Mouse (Mus musculus): ENCODE results near the gene Rbbp4. TPM values are rescaled to one million over a fixed set of nuclear protein-coding genes. Genes with fewer than 3 reads are reported as not detected.

The Rbbp4 gene
- polyA plus RNA-seq, 1 experiment from 2014 or later: 214 TPM

DNA sequence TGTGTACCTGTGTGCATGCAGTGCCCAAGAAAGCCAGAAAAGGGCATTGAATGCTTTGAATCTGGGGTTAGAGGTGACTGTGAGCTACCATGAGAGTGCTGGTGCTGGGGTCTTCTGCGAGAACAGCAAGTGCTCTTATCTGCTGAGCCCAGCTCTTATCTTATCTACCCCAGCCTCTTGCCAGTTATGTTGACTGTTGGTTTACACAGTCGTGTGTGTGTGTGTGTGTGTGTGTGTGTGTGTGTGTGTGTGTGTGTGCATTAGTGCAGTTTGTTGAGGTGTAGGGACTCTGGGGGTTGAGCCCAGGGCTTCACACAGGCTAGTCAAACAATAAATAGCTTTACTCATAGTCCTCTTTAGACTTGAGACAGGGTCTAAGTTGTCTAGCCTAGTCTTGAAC is 40.0 kb downstream of the Rbbp4 start:
- Histone ChIP-seq H3K27ac (ENCODE audit: low read length) (no peak overlapping the region), H3K9me3 (replicated peaks; ENCODE audit: control insufficient read depth, low read length) (no peaks in the 10 kb centered on the region), H3K27me3 (ENCODE audit: control insufficient read depth, insufficient read depth, low read depth, low read length) (no peaks in the 10 kb centered on the region), H3K36me3 (ENCODE audit: control insufficient read depth, insufficient read depth) (no peaks in the 10 kb centered on the region), H3K4me3 (ENCODE audit: low read depth, low read length) (no peak overlapping the region), H3K4me1 (ENCODE audit: control insufficient read depth, low read depth, low read length) (peaks cover 12% of the 10 kb centered on the region), H3K4me2 (ENCODE audit: low read depth, low read length) (no peak overlapping the region), H3K9ac (ENCODE audit: low read depth, low read length) (no peak overlapping the region)
- 5% methylated on average over 2 of the region's 2 CpGs for WGBS (ENCODE audit: insufficient replicate concordance)
- ATAC-seq (ENCODE audit: low read depth): peak; percentile 72

DNA sequence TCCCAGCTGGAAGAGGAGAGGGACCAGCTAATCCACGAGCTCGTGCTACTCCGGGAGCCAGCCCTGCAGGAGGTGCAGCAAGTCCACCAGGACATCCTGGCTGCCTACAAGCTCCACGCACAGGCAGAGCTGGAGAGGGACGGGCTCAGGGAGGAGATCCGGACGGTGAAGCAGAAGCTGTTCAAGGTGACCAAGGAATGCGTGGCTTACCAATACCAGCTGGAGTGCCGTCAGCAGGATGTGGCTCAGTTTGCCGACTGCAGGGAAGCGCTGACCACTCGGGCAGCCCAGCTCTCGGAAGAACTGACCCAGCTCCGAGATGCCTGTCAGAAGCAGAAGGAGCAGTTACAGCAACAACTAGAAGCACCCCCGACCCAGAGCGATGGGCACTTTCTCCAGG is 41.5 kb downstream of the Rbbp4 start:
- WGBS (ENCODE audit: insufficient replicate concordance): 63% methylated on average over 16 of the region's 16 CpGs
- Histone ChIP-seq H3K9ac (ENCODE audit: low read depth, low read length) (no peak overlapping the region), H3K27me3 (ENCODE audit: control insufficient read depth, insufficient read depth, low read depth, low read length) (peaks cover under 1% of the 10 kb centered on the region), H3K4me3 (ENCODE audit: low read depth, low read length) (no peak overlapping the region), H3K27ac (ENCODE audit: low read length) (no peak overlapping the region), H3K4me2 (ENCODE audit: low read depth, low read length) (no peak overlapping the region), H3K9me3 (replicated peaks; ENCODE audit: control insufficient read depth, low read length) (no peaks in the 10 kb centered on the region), H3K36me3 (ENCODE audit: control insufficient read depth, insufficient read depth) (no peaks in the 10 kb centered on the region), H3K4me1 (ENCODE audit: control insufficient read depth, low read depth, low read length) (peaks cover 12% of the 10 kb centered on the region)
- no peak for ATAC-seq (ENCODE audit: low read depth)

DNA sequence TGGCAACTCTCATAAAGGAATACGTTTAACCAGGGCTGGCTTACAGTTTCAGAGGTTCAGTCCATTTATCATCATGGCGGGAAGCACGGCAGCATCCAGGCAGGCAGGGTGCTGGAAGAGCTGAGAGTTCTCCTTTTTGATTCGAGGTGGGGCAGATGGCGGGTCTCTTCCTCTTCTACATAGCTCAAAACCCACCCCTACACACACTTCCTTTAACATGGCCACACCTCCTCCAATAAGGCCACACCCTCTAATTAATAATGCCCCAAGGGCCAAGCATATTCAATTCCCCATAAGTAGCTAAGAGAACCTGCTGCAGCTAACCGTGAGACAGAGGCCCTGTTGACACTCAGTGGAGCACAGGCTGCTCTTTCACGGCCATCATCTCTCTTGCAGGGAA is 42.3 kb downstream of the Rbbp4 start:
- Histone ChIP-seq H3K9ac (ENCODE audit: low read depth, low read length) (no peak overlapping the region), H3K36me3 (ENCODE audit: control insufficient read depth, insufficient read depth) (no peaks in the 10 kb centered on the region), H3K4me1 (ENCODE audit: control insufficient read depth, low read depth, low read length) (peaks cover 12% of the 10 kb centered on the region), H3K9me3 (replicated peaks; ENCODE audit: control insufficient read depth, low read length) (no peaks in the 10 kb centered on the region), H3K27ac (ENCODE audit: low read length) (no peak overlapping the region), H3K4me3 (ENCODE audit: low read depth, low read length) (no peak overlapping the region), H3K4me2 (ENCODE audit: low read depth, low read length) (no peak overlapping the region), H3K27me3 (ENCODE audit: control insufficient read depth, insufficient read depth, low read depth, low read length) (peaks cover 9% of the 10 kb centered on the region)
- ATAC-seq (ENCODE audit: low read depth): no peak
- 53% methylated on average over 7 of the region's 7 CpGs for WGBS (ENCODE audit: insufficient replicate concordance)

DNA sequence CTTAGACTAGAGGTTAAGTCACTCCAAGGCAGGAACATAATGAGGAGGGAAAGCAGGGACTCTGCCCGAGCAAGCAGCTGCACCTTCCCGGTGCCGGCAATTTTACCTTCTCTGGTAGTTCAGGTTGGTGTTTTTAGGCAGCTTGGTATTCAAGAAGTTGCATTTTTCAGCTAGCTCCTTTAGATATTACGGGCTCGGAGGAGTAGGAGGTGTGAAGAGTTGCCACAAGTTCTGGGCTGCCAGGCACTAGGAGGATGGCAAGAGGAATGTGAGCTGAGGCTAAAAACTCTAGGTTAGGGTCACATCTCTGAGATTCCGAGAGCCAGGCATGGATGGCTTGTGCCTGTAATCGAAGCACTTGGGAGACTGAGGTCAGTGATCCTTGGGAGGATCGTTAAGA is 45.5 kb downstream of the Rbbp4 start:
- no peak overlapping the region for H3K4me3 ChIP-seq (ENCODE audit: low read depth, low read length)
- no peak overlapping the region for H3K4me2 ChIP-seq (ENCODE audit: low read depth, low read length)
- WGBS (ENCODE audit: insufficient replicate concordance): 72% methylated on average over 8 of the region's 8 CpGs
- ATAC-seq (ENCODE audit: low read depth): no peak
- peaks cover 34% of the 10 kb centered on the region for H3K27me3 ChIP-seq (ENCODE audit: control insufficient read depth, insufficient read depth, low read depth, low read length)
- no peaks in the 10 kb centered on the region for H3K9me3 ChIP-seq (replicated peaks; ENCODE audit: control insufficient read depth, low read length)
- H3K9ac ChIP-seq (ENCODE audit: low read depth, low read length): no peak overlapping the region
- no peak overlapping the region for H3K27ac ChIP-seq (ENCODE audit: low read length)
- H3K36me3 ChIP-seq (ENCODE audit: control insufficient read depth, insufficient read depth): no peaks in the 10 kb centered on the region
- peaks cover 10% of the 10 kb centered on the region for H3K4me1 ChIP-seq (ENCODE audit: control insufficient read depth, low read depth, low read length)

DNA sequence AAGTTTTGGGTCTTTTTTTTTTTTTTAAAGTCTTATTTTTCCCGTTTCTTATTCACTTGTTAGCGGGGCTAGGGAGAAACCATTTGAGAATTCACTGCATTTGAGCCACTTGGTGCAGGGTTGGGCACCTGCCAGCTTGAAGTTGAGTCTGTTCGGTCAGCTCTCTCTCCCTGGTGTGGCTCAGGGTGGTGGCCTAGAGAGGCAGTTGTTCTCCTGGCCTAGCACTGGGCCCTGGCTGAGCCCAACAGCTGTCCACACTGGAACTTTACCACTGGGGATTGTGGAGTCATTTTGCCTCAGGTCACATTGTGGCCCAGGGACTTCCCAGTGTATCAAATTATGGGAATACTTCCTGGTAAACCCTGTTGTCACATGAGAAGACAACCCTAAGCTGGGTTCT is 47.1 kb downstream of the Rbbp4 start:
- no peak for ATAC-seq (ENCODE audit: low read depth)
- H3K9ac ChIP-seq (ENCODE audit: low read depth, low read length): no peak overlapping the region
- H3K9me3 ChIP-seq (replicated peaks; ENCODE audit: control insufficient read depth, low read length): no peaks in the 10 kb centered on the region
- no peak overlapping the region for H3K27ac ChIP-seq (ENCODE audit: low read length)
- peak overlapping the region; percentile 83; the same call in 1 of the 2 replicates for H3K4me2 ChIP-seq (ENCODE audit: low read depth, low read length)
- no peaks in the 10 kb centered on the region for H3K36me3 ChIP-seq (ENCODE audit: control insufficient read depth, insufficient read depth)
- H3K27me3 ChIP-seq (ENCODE audit: control insufficient read depth, insufficient read depth, low read depth, low read length): peaks cover 36% of the 10 kb centered on the region
- H3K4me3 ChIP-seq (ENCODE audit: low read depth, low read length): no peak overlapping the region
- H3K4me1 ChIP-seq (ENCODE audit: control insufficient read depth, low read depth, low read length): peaks cover 10% of the 10 kb centered on the region
- WGBS (ENCODE audit: insufficient replicate concordance): 49% methylated on average over 3 of the region's 3 CpGs

DNA sequence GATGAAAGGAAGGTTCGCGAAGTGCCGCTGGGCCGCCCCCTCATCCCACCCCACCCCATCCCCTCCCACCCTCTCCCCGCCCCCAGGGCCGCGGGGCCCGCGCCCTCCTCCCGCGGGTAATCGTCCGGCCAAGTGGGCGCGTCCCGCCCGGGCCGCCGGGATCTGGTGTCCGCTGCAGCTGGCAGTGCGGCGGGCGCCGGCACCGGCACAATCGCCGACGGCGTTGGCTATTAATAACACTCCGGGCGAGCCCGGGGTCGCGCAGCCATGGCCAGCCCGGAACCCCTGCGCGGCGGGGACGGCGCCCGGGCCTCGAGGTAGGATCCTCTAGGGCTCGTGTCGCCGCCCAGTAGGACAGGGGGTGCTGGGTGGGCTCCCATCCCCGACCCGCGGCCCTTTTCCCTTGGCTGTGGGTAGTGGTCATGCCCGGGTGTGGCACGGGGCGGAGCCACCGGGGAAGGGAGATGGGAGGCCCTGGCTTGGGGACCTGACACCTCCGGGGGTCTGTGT is 47.6 kb downstream of the Rbbp4 start, which contains the start of gene Sync:
Sync (plus strand) TSS at position 146 of the 510 bp plus-strand sequence.
- H3K4me1 ChIP-seq (ENCODE audit: control insufficient read depth, low read depth, low read length): peaks cover 10% of the 10 kb centered on the region
- peak; percentile 24; the same call in 1 of the 2 replicates for ATAC-seq (ENCODE audit: low read depth)
- H3K9ac ChIP-seq (ENCODE audit: low read depth, low read length): peak within 1 kb of the TSS; percentile 52
- no peak within 1 kb of the TSS for H3K27ac ChIP-seq (ENCODE audit: low read length)
- peak within 1 kb of the TSS; percentile 52 for H3K4me3 ChIP-seq (ENCODE audit: low read depth, low read length)
- H3K9me3 ChIP-seq (replicated peaks; ENCODE audit: control insufficient read depth, low read length): no peaks in the 10 kb centered on the region
- H3K36me3 ChIP-seq (ENCODE audit: control insufficient read depth, insufficient read depth): no peaks in the 10 kb centered on the region
- WGBS (ENCODE audit: insufficient replicate concordance): 1% methylated on average over 46 of the region's 53 CpGs
- peak within 1 kb of the TSS; percentile 83 for H3K4me2 ChIP-seq (ENCODE audit: low read depth, low read length)
- peaks cover 36% of the 10 kb centered on the region for H3K27me3 ChIP-seq (ENCODE audit: control insufficient read depth, insufficient read depth, low read depth, low read length)

DNA sequence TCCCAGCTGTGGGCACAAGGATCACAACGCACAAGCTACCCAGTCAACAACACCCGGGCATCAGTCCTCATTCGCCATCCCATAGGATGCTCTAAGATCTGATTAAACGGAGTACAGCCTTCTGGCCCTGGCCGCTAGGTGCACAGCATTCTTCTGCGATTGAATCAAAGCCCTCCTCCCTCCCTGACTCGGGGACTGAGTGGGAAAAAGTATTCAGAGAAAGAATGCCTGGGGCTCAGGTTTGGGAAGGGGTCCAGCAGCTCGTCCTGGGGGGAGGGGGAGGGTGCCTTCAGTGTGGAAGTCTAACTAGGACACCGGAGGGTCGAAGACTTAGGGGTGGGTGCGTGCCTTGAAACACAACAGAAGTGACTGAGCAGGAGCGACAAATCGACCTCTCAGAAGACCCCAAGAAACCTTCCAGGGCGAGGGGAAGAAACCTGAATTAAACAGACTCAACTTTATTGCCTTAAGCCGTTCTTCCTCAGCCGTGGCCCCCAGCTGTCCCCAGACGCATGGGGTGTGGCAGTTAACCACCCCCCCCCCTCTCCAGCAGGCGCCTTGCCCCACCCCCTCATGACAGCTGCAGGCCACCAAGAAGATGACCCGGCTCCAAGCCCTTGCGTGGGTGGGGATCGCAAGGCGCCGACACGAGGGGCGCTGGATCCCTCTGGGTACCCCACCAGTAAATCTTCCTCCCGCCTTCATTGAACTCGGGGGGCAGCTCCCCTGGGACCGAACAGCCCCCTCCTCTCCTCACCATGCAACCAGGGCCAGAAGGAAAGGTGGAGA is 48.3 kb downstream of the Rbbp4 start:
- H3K4me2 ChIP-seq (ENCODE audit: low read depth, low read length): peak overlapping the region; percentile 83
- peaks cover 10% of the 10 kb centered on the region for H3K4me1 ChIP-seq (ENCODE audit: control insufficient read depth, low read depth, low read length)
- ATAC-seq (ENCODE audit: low read depth): no peak
- no peak overlapping the region for H3K27ac ChIP-seq (ENCODE audit: low read length)
- H3K9me3 ChIP-seq (replicated peaks; ENCODE audit: control insufficient read depth, low read length): no peaks in the 10 kb centered on the region
- WGBS (ENCODE audit: insufficient replicate concordance): 3% methylated on average over 27 of the region's 28 CpGs
- peak overlapping the region; percentile 52 for H3K4me3 ChIP-seq (ENCODE audit: low read depth, low read length)
- peaks cover 36% of the 10 kb centered on the region for H3K27me3 ChIP-seq (ENCODE audit: control insufficient read depth, insufficient read depth, low read depth, low read length)
- H3K9ac ChIP-seq (ENCODE audit: low read depth, low read length): peak overlapping the region; percentile 52
- H3K36me3 ChIP-seq (ENCODE audit: control insufficient read depth, insufficient read depth): no peaks in the 10 kb centered on the region

DNA sequence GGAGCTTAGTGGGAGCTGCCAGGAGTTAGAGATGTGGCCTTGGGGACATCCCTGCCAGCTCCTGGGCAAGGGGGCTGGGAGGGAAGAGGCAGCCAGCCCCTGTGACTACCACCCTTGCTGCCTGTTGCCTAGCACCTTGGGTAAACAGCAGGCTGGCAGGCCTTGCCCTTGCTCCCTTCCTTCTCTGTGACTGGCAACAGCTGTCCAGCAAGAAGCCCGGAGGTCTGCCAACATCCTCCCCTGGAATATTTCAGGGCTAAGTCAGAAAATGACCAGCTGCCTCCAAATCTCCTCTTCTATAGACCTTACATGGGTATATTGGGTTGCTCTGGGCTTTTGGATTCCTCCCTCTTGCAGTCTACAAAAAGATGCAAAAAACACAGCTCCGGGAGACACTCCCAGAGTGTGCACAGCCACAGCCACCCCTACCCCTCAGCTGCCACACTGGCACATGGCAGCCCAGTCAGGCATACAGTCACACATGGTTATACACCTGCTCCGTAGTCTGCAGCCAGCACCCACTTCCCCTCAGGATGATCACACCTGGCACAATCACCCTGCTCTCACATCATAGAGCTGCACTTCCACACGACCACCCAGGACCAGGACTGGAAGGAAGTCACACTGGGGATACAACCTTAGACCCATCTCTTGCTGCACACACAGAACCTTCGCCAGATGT is 49.0 kb downstream of the Rbbp4 start:
- no peak for ATAC-seq (ENCODE audit: low read depth)
- Histone ChIP-seq H3K4me3 (ENCODE audit: low read depth, low read length) (no peak overlapping the region), H3K9ac (ENCODE audit: low read depth, low read length) (no peak overlapping the region)

DNA sequence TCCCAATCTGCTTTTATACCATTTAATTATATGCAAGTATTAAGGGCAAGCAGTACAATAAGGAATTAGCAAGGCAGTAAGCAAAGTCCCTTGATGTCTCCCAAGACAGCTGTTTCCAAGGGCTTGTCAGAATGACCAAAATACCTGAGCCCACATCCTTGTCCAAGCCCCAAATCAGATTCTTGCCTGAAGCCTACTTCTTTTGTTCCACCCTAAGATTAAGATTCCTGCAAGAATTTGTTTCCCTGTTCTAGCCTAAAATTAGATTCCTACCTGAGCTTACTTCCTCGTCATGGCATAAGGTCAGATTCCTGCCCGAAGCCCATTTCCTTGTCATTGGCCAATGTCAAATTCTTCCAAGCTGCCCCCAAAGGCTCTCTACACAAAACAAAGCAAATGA is 50.5 kb downstream of the Rbbp4 start:
- H3K27ac ChIP-seq (ENCODE audit: low read length): no peak overlapping the region
- no peak overlapping the region for H3K4me2 ChIP-seq (ENCODE audit: low read depth, low read length)
- no peaks in the 10 kb centered on the region for H3K9me3 ChIP-seq (replicated peaks; ENCODE audit: control insufficient read depth, low read length)
- H3K4me1 ChIP-seq (ENCODE audit: control insufficient read depth, low read depth, low read length): peaks cover 10% of the 10 kb centered on the region
- ATAC-seq (ENCODE audit: low read depth): no peak
- H3K36me3 ChIP-seq (ENCODE audit: control insufficient read depth, insufficient read depth): no peaks in the 10 kb centered on the region
- H3K27me3 ChIP-seq (ENCODE audit: control insufficient read depth, insufficient read depth, low read depth, low read length): peaks cover 36% of the 10 kb centered on the region
- H3K4me3 ChIP-seq (ENCODE audit: low read depth, low read length): no peak overlapping the region
- H3K9ac ChIP-seq (ENCODE audit: low read depth, low read length): no peak overlapping the region
- 57% methylated on average over 2 of the region's 2 CpGs for WGBS (ENCODE audit: insufficient replicate concordance)

More for the DNA sequence above, 49.0 kb downstream of the Rbbp4 start:
- peaks cover 10% of the 10 kb centered on the region for H3K4me1 ChIP-seq (ENCODE audit: control insufficient read depth, low read depth, low read length)
- peaks cover 36% of the 10 kb centered on the region for H3K27me3 ChIP-seq (ENCODE audit: control insufficient read depth, insufficient read depth, low read depth, low read length)
- no peak overlapping the region for H3K27ac ChIP-seq (ENCODE audit: low read length)
- no peak overlapping the region for H3K4me2 ChIP-seq (ENCODE audit: low read depth, low read length)
- WGBS (ENCODE audit: insufficient replicate concordance): 56% methylated on average over 5 of the region's 5 CpGs
- H3K9me3 ChIP-seq (replicated peaks; ENCODE audit: control insufficient read depth, low read length): no peaks in the 10 kb centered on the region
- no peaks in the 10 kb centered on the region for H3K36me3 ChIP-seq (ENCODE audit: control insufficient read depth, insufficient read depth)
